Mouse (Mus musculus) midbrain, embryonic 11.5 days (tissue): ENCODE measurements around the gene Scnn1b. TPM values are rescaled to one million over a fixed set of nuclear protein-coding genes. Genes with fewer than 3 reads are reported as not detected.

Experiments
- ATAC-seq: fragments of 200-750 bp; cut with Nextera tagmentation; 2 replicates; pipeline ENCODE4 v1.8.0; 2017; ENCODE audit warnings: moderate TSS enrichment, moderate library complexity; ENCODE audit not compliant: low FRiP score
- DNase-seq: peaks from one replicate; pipeline ENCODE4 v3.0.0; 2015; ENCODE audit warnings: low spot score; ENCODE audit errors: missing footprints
- H3K27ac ChIP-seq: fragments of 300-500 bp; sonication (generic); 2 replicates; pipeline ENCODE4 v1.5.1; 2014; ENCODE audit warnings: low read depth, low read length
- H3K27me3 ChIP-seq: fragments of 300-500 bp; sonication (generic); 2 replicates; pipeline ENCODE4 v1.6.1; 2014; ENCODE audit warnings: mild to moderate bottlenecking, low read length, moderate library complexity, mixed read lengths; ENCODE audit not compliant: control insufficient read depth, insufficient read depth
- H3K36me3 ChIP-seq: fragments of 300-500 bp; sonication (generic); 2 replicates; pipeline ENCODE4 v1.6.1; 2014; ENCODE audit warnings: mild to moderate bottlenecking, low read length, moderate library complexity, mixed read lengths; ENCODE audit not compliant: control insufficient read depth, insufficient read depth
- H3K4me1 ChIP-seq: fragments of 300-500 bp; sonication (generic); 2 replicates; pipeline ENCODE4 v1.6.1; 2014; ENCODE audit warnings: low read length; ENCODE audit not compliant: control insufficient read depth, insufficient read depth
- H3K4me2 ChIP-seq: fragments of 300-500 bp; sonication (generic); 2 replicates; pipeline ENCODE4 v1.6.1; 2014; ENCODE audit warnings: mild to moderate bottlenecking, moderate library complexity
- H3K4me3 ChIP-seq: fragments of 300-500 bp; sonication (generic); 2 replicates; pipeline ENCODE4 v1.5.1; 2014; ENCODE audit warnings: low read depth, low read length
- H3K9ac ChIP-seq: fragments of 300-500 bp; sonication (generic); 2 replicates; pipeline ENCODE4 v1.6.1; 2014; ENCODE audit warnings: low read length
- H3K9me3 ChIP-seq: fragments of 300-500 bp; sonication (generic); 2 replicates; pipeline ENCODE4 v1.6.1; 2016; ENCODE audit warnings: low read length; ENCODE audit not compliant: control insufficient read depth
- WGBS: fragments of 180-500 bp; shearing (Covaris S2); extraction: QIAGEN DNeasy Blood & Tissue Kit; methylation state at CpG from one replicate; pipeline ENCODE4 v1.1.7; 2014; 5-methylcytosine and 5-hydroxymethylcytosine counted together
- polyA plus RNA-seq: library from polyadenylated mRNA; unstranded; fragments of >200 nt; fragmentation: Nextera tagmentation; extraction: Ambion mirVana; gene quantifications from 2 replicates; pipeline ENCODE4 v1.2.1, GENCODE M21; 2014

The Scnn1b gene
- polyA plus RNA-seq, 1 experiment from 2014 or later: not detected

GRCm38 (mm10) chr7:121942371-121942770 lies 77.5 kb downstream of the Scnn1b start:
- Histone ChIP-seq H3K4me3 (no peak overlapping the region), H3K27ac (no peak overlapping the region), H3K4me2 (no peak overlapping the region), H3K9me3 (no peaks in the 10 kb centered on the region), H3K9ac (no peak overlapping the region), H3K27me3 (no peaks in the 10 kb centered on the region), H3K4me1 (no peaks in the 10 kb centered on the region), H3K36me3 (no peaks in the 10 kb centered on the region)
- DNase-seq (no peak), ATAC-seq (no peak)
- 94% methylated on average over 2 of the region's 2 CpGs for WGBS

GRCm38 (mm10) chr7:121946196-121946595 lies 81.4 kb downstream of the Scnn1b start:
- ATAC-seq (no peak), DNase-seq (no peak)
- H3K4me2 ChIP-seq: no peak overlapping the region
- H3K9me3 ChIP-seq: no peaks in the 10 kb centered on the region
- no peak overlapping the region for H3K4me3 ChIP-seq
- H3K27me3 ChIP-seq: no peaks in the 10 kb centered on the region
- 88% methylated on average over 5 of the region's 5 CpGs for WGBS
- no peaks in the 10 kb centered on the region; the same call in 1 of the 2 replicates for H3K36me3 ChIP-seq
- no peaks in the 10 kb centered on the region for H3K4me1 ChIP-seq
- H3K27ac ChIP-seq: no peak overlapping the region
- no peak overlapping the region for H3K9ac ChIP-seq

GRCm38 (mm10) chr7:121947513-121947912 lies 82.7 kb downstream of the Scnn1b start:
- DNase-seq (no peak), ATAC-seq (no peak)
- Histone ChIP-seq H3K36me3 (no peaks in the 10 kb centered on the region; the same call in 1 of the 2 replicates), H3K9me3 (no peaks in the 10 kb centered on the region), H3K27me3 (no peaks in the 10 kb centered on the region), H3K4me1 (no peaks in the 10 kb centered on the region), H3K9ac (no peak overlapping the region), H3K4me3 (no peak overlapping the region), H3K27ac (no peak overlapping the region), H3K4me2 (no peak overlapping the region)
- 83% methylated on average over 4 of the region's 4 CpGs for WGBS

GRCm38 (mm10) chr7:121954891-121955669 lies 90.2 kb downstream of the Scnn1b start:
- WGBS: 89% methylated on average over 11 of the region's 11 CpGs
- no peak for DNase-seq

GRCm38 (mm10) chr7:121955802-121956201 lies 91.0 kb downstream of the Scnn1b start:
- no peaks in the 10 kb centered on the region for H3K4me1 ChIP-seq
- H3K4me2 ChIP-seq: no peak overlapping the region
- no peak overlapping the region for H3K27ac ChIP-seq
- no peak for DNase-seq
- no peak for ATAC-seq
- H3K27me3 ChIP-seq: no peaks in the 10 kb centered on the region
- 92% methylated on average over 12 of the region's 12 CpGs for WGBS
- no peaks in the 10 kb centered on the region for H3K9me3 ChIP-seq
- no peak overlapping the region for H3K4me3 ChIP-seq
- 0 out of 2 replicates have a peak, but pooled peaks cover 3% of the 10 kb centered on the region for H3K36me3 ChIP-seq
- no peak overlapping the region for H3K9ac ChIP-seq

More at GRCm38 (mm10) chr7:121954891-121955669, 90.2 kb downstream of the Scnn1b start:
- Histone ChIP-seq H3K4me2 (no peak overlapping the region), H3K9ac (no peak overlapping the region), H3K9me3 (no peaks in the 10 kb centered on the region), H3K27ac (no peak overlapping the region), H3K27me3 (no peaks in the 10 kb centered on the region), H3K36me3 (0 out of 2 replicates have a peak, but pooled peaks cover 3% of the 10 kb centered on the region), H3K4me3 (no peak overlapping the region), H3K4me1 (no peaks in the 10 kb centered on the region)
- no peak for ATAC-seq

GRCm38 (mm10) chr7:121961913-121962570 lies 97.2 kb downstream of the Scnn1b start:
- no peak overlapping the region for H3K4me3 ChIP-seq
- H3K4me2 ChIP-seq: no peak overlapping the region
- H3K27ac ChIP-seq: no peak overlapping the region
- no peaks in the 10 kb centered on the region for H3K27me3 ChIP-seq
- H3K9ac ChIP-seq: no peak overlapping the region
- H3K4me1 ChIP-seq: no peaks in the 10 kb centered on the region
- H3K9me3 ChIP-seq: no peaks in the 10 kb centered on the region
- WGBS: 93% methylated on average over 7 of the region's 7 CpGs
- ATAC-seq (no peak), DNase-seq (no peak)
- H3K36me3 ChIP-seq: no peaks in the 10 kb centered on the region; the same call in 1 of the 2 replicates

GRCm38 (mm10) chr7:121962571-121962959 lies 97.7 kb downstream of the Scnn1b start:
- no peaks in the 10 kb centered on the region for H3K27me3 ChIP-seq
- no peaks in the 10 kb centered on the region for H3K4me1 ChIP-seq
- no peak overlapping the region for H3K27ac ChIP-seq
- 76% methylated on average over 3 of the region's 3 CpGs for WGBS
- ATAC-seq (no peak), DNase-seq (no peak)
- H3K9me3 ChIP-seq: no peaks in the 10 kb centered on the region
- H3K9ac ChIP-seq: no peak overlapping the region
- H3K36me3 ChIP-seq: no peaks in the 10 kb centered on the region; the same call in 1 of the 2 replicates
- H3K4me2 ChIP-seq: no peak overlapping the region
- H3K4me3 ChIP-seq: no peak overlapping the region

- DNase-seq: no peak
- 74% methylated on average over 6 of the region's 6 CpGs for WGBS
Observed at GRCm38 (mm10) chr7:121963883-121964398, 99.1 kb downstream of the Scnn1b start.

GRCm38 (mm10) chr7:121966169-121966568 lies 101.3 kb downstream of the Scnn1b start:
- Histone ChIP-seq H3K27me3 (no peaks in the 10 kb centered on the region), H3K27ac (no peak overlapping the region), H3K9ac (no peak overlapping the region), H3K9me3 (no peaks in the 10 kb centered on the region), H3K4me2 (no peak overlapping the region), H3K4me1 (no peaks in the 10 kb centered on the region), H3K4me3 (no peak overlapping the region), H3K36me3 (peaks cover 4% of the 10 kb centered on the region; the same call in 1 of the 2 replicates)
- 87% methylated on average over 7 of the region's 7 CpGs for WGBS
- DNase-seq (no peak), ATAC-seq (no peak)

More at GRCm38 (mm10) chr7:121963883-121964398, 99.1 kb downstream of the Scnn1b start:
- Histone ChIP-seq H3K9me3 (no peaks in the 10 kb centered on the region), H3K4me2 (no peak overlapping the region), H3K9ac (no peak overlapping the region), H3K4me1 (no peaks in the 10 kb centered on the region), H3K27me3 (no peaks in the 10 kb centered on the region), H3K4me3 (no peak overlapping the region), H3K36me3 (peaks cover under 1% of the 10 kb centered on the region; the same call in 1 of the 2 replicates), H3K27ac (no peak overlapping the region)
- no peak for ATAC-seq
